Mouse (Mus musculus) adrenal gland, adult 18-20 months (tissue): ENCODE data around the gene Bcap31. TPM values are rescaled to one million over a fixed set of nuclear protein-coding genes. Genes with fewer than 3 reads are reported as not detected.

Experiments used
- DNase-seq, 2 experiments: peaks; one replicate each; pipeline ENCODE4 v3.0.0; 2021 to 2022; ENCODE audit warnings: low spot score in 2 of 2
- total RNA-seq, 2 experiments: library from RNA; stranded (reverse); gene quantifications; 1 replicate in 1 of 2; 2 replicates in 1 of 2; pipeline ENCODE4 v1.2.3; 2021

Bcap31 gene
- total RNA-seq, 2 experiments from 2014 or later, result 289 to 309 TPM

- no peak for DNase-seq
These were observed 31.0 kb downstream of the Bcap31 start for GRCm38 (mm10) chrX:73684978-73685377.

GRCm38 (mm10) chrX:73684156-73684555, 31.8 kb downstream of the Bcap31 start:
- DNase-seq, result no peak

GRCm38 (mm10) chrX:73676668-73677067, 39.3 kb downstream of the Bcap31 start:
- DNase-seq, result no peak

GRCm38 (mm10) chrX:73675231-73675630, 40.7 kb downstream of the Bcap31 start:
- DNase-seq, result peak in 1 of 2 experiments; percentile 29

GRCm38 (mm10) chrX:73673968-73674661, 41.9 kb downstream of the Bcap31 start:
- DNase-seq, result no peak

GRCm38 (mm10) chrX:73673619-73673967, 42.4 kb downstream of the Bcap31 start:
- no peak for DNase-seq

- DNase-seq, result peak; percentile 73 to 75
These were observed 42.9 kb downstream of the Bcap31 start, which contains the start of gene Slc6a8 for GRCm38 (mm10) chrX:73672879-73673618. TSS of gene Slc6a8 (plus strand) at chrX:73673150.

- DNase-seq, result peak; percentile 36 to 37
These were observed 43.9 kb downstream of the Bcap31 start for GRCm38 (mm10) chrX:73672031-73672431.

- DNase-seq, result no peak
These were observed 52.8 kb downstream of the Bcap31 start for GRCm38 (mm10) chrX:73663143-73663542.

- DNase-seq, result no peak
These were observed 55.7 kb downstream of the Bcap31 start for GRCm38 (mm10) chrX:73660284-73660665.

- DNase-seq, result no peak
These were observed 56.2 kb downstream of the Bcap31 start, which contains the start of gene Pnck for GRCm38 (mm10) chrX:73659575-73660283. TSS of gene Pnck (minus strand) at chrX:73660117.

- DNase-seq, result no peak
These were observed 56.9 kb downstream of the Bcap31 start for GRCm38 (mm10) chrX:73658936-73659574.

GRCm38 (mm10) chrX:73658391-73658790, 57.6 kb downstream of the Bcap31 start:
- DNase-seq, result no peak

GRCm38 (mm10) chrX:73655529-73655928, 60.4 kb downstream of the Bcap31 start:
- no peak for DNase-seq

- DNase-seq, result peak in 1 of 2 experiments; percentile 63
These were observed 61.8 kb downstream of the Bcap31 start for GRCm38 (mm10) chrX:73654177-73654576.

- DNase-seq, result no peak
These were observed 62.6 kb downstream of the Bcap31 start for GRCm38 (mm10) chrX:73653392-73653791.

GRCm38 (mm10) chrX:73650869-73651268, 65.1 kb downstream of the Bcap31 start:
- no peak for DNase-seq

GRCm38 (mm10) chrX:73645121-73645520, 70.9 kb downstream of the Bcap31 start:
- DNase-seq, result no peak

- DNase-seq, result no peak
These were observed 76.0 kb downstream of the Bcap31 start for GRCm38 (mm10) chrX:73639901-73640469.

- peak in 1 of 2 experiments; percentile 22 for DNase-seq
These were observed 76.7 kb downstream of the Bcap31 start, which contains the start of gene Dusp9 for GRCm38 (mm10) chrX:73639255-73639675. TSS of gene Dusp9 (plus strand) at chrX:73639419.

GRCm38 (mm10) chrX:73637415-73637814, 78.6 kb downstream of the Bcap31 start:
- DNase-seq, result no peak
